22 mouse cellular contexts compared by ENCODE assay signal in genomic region chr5:103800009-103800408, GRCm38 (mm10).
"Had no signal": no experiment of that assay in that cellular context is flagged by ENCODE, and none has a peak within 500 bp of the region (broad histone marks: within the 10 kb centered on the region; RNA-seq: fewer than 3 reads in every experiment).

No protein-coding gene starts in this region.

- H3K27me3 ChIP-seq: heart, embryonic 13.5 days; heart, embryonic 15.5 days; hindbrain, embryonic 13.5 days; hindbrain, embryonic 15.5 days; kidney, embryonic 15.5 days; limb, embryonic 12.5 days had no signal

- H3K9ac ChIP-seq: heart, embryonic 13.5 days; heart, embryonic 15.5 days; hindbrain, embryonic 13.5 days; hindbrain, embryonic 15.5 days; kidney, embryonic 15.5 days; limb, embryonic 12.5 days had no signal

- H3K36me3 ChIP-seq: heart, embryonic 15.5 days; hindbrain, embryonic 13.5 days; hindbrain, embryonic 15.5 days; limb, embryonic 10.5 days; limb, embryonic 12.5 days had no signal

- H3K9me3 ChIP-seq: heart, embryonic 10.5 days; heart, embryonic 13.5 days; heart, embryonic 15.5 days; hindbrain, embryonic 13.5 days; hindbrain, embryonic 15.5 days; kidney, embryonic 15.5 days; limb, embryonic 10.5 days; limb, embryonic 12.5 days had no signal

- ATAC-seq: hindbrain, postnatal 0 days; intestine, embryonic 16.5 days had no signal

- H3K27ac ChIP-seq: heart, embryonic 10.5 days; heart, embryonic 13.5 days; heart, embryonic 15.5 days; hindbrain, embryonic 13.5 days; hindbrain, embryonic 15.5 days; hindbrain, postnatal 0 days; kidney, embryonic 15.5 days; kidney, postnatal 0 days; limb, embryonic 10.5 days; limb, embryonic 12.5 days had no signal

- H3K4me3 ChIP-seq: heart, embryonic 10.5 days; heart, embryonic 13.5 days; heart, embryonic 15.5 days; hindbrain, embryonic 13.5 days; hindbrain, embryonic 15.5 days; kidney, embryonic 15.5 days; limb, embryonic 10.5 days; limb, embryonic 12.5 days had no signal

- H3K4me2 ChIP-seq: heart, embryonic 13.5 days; heart, embryonic 15.5 days; hindbrain, embryonic 13.5 days; hindbrain, embryonic 15.5 days; kidney, embryonic 15.5 days; limb, embryonic 12.5 days; liver, embryonic 11.5 days had no signal

- DNase-seq: gastrocnemius, postnatal 25 days; heart, postnatal 14 days; heart, postnatal 36 days; kidney, adult 11 months; kidney, adult 2 months; kidney, adult 9 months; kidney, postnatal 14 days; layer of hippocampus, adult 9-11 months; layer of hippocampus, postnatal 36 days; liver had no signal
